Mouse (Mus musculus) left cerebral cortex, adult 2 months (tissue): Measurements from ENCODE around the gene Cpsf4. TPM values are rescaled to one million over a fixed set of nuclear protein-coding genes. Genes with fewer than 3 reads are reported as not detected.

ENCODE experiments used
- DNase-seq, 2 experiments: peaks; one replicate each; pipeline ENCODE4 v3.0.0; 2021 to 2022; ENCODE audit warnings: low spot score in 2 of 2, mixed read lengths in 1 of 2; ENCODE audit errors: extremely low spot score in 1 of 2
- H3K27ac ChIP-seq: fragments of 200-600 bp; 2 replicates; pipeline ENCODE4 v1.8.1; 2022
- H3K4me3 ChIP-seq: fragments of 200-600 bp; 2 replicates; pipeline ENCODE4 v1.8.1; 2022
- CTCF ChIP-seq: fragments of 200-600 bp; IDR thresholded peaks from 2 replicates; pipeline ENCODE4 v1.8.1; 2022; ENCODE audit warnings: antibody characterized with exemption, mild to moderate bottlenecking, moderate library complexity
- intact Hi-C: fragments of 180-260 bp; cut with DNase I; formaldehyde crosslinking; loops from one replicate; pipeline ENCODE4 v1.15.1; 2025
- total RNA-seq, 2 experiments: library from RNA; stranded (reverse); gene quantifications; 2 replicates each; pipeline ENCODE4 v1.2.3; 2021

Gene Cpsf4
- total RNA-seq, 2 experiments from 2014 or later: 25.6 to 26.0 TPM

DNA sequence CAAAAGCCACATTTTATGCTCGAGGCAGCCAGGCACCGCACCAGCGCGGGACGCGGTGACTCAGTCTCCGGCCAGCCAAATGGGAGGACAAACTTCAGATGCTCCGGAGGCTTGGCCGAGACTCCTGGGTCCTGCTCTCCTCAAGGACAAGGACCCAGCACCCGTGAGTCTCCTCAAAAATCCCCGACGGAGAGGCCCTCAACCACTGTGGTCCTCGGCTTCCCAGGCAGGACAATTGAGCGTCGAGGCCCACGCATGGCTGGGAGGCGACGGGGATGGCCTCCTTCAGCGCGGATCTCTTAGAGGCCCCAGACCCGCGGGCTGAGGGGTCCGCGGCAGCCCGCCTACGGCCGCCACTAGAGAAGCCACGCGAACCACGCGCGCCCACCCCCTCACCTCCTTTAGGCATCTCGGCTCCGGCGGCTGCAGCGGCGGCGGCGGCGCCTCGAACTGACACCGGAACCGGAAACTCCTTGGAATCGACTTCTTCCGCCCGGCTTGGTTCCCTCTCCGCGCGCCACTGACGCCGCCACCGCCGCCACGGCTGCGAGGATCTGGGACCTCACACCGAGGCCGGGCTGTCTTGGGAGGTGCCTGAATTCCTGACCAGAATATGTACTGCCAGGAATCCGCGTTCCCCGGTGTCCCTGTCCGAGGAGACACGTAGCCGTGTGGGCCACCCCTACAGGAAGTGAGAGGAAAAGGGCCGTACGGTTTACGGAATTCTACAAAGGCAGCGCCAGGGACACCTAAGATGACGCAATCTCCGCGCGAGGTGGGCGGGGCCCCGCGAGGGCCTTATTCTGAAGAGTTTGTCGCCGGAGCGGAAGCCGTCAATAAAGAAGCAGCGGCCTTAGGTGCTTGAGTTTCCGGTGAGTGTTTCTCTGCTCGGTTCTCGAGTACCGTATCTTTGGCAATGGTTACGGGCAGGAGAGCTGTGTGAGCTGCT lies 27.2 kb upstream of the Cpsf4 start, which contains the start of the genes Pdap1 and Bud31:
Gene Pdap1, minus strand, starts transcription at position 668 of the 949 bp plus-strand sequence.
Gene Bud31, plus strand, starts transcription at position 792 of the 949 bp plus-strand sequence.
- DNase-seq: peak; percentile 94 to 95
- H3K27ac ChIP-seq: peak within 1 kb of the TSS; percentile 100
- intact Hi-C loops: loop anchor here (2.0 kb wide), 1 partner anchor 27 kb away; the partner anchor contains the start of genes Cpsf4 and Ptcd1
- TF ChIP-seq CTCF: no peak; the same call in none of the 2 replicates
- peak within 1 kb of the TSS; percentile 78 for H3K4me3 ChIP-seq

DNA sequence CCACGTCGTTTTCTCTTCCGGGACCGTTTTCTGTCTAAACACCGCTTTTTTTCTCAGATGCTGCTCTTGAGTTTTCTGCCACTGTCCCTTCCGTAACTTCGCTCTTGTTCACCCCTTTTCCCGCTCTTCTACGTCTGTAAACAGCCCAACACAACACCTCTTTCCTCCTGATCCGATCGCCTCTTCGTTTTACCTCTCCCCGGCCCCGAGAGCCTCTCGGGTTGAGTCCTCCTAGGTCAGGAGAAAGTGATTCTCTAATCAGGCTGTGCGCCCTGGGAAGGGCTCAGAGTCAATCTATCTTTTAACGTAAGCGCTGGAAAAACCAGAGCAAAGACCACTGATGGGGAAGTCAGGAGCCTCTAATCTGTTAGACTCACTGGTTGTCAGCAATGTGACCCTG lies 26.4 kb upstream of the Cpsf4 start:
- intact Hi-C loops: loop anchor here (2.0 kb wide), 1 partner anchor 26 kb away; the partner anchor contains the start of genes Cpsf4 and Ptcd1
- no peak for TF ChIP-seq CTCF
- H3K4me3 ChIP-seq: peak overlapping the region; percentile 78
- no peak for DNase-seq
- H3K27ac ChIP-seq: peak overlapping the region; percentile 100

DNA sequence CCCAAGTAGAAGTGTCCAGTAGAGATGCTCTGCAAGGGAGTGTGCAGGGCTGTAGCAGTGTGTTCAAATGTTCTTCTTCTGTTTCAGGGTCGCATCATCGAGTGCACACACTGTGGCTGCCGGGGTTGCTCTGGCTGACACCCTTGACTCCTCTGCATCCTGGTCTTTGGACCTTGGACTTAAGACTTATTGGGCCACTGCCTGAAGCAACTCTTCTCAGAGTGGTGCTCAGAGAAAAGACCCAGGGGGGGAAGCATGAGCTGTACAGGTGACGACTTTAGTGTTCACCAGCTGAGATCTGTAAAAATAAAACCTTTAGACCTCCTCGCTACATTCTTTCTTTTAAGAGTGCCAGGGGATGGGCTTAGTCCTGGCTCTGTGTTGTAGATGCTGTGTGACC lies 19.3 kb upstream of the Cpsf4 start:
- no peak for TF ChIP-seq CTCF

DNA sequence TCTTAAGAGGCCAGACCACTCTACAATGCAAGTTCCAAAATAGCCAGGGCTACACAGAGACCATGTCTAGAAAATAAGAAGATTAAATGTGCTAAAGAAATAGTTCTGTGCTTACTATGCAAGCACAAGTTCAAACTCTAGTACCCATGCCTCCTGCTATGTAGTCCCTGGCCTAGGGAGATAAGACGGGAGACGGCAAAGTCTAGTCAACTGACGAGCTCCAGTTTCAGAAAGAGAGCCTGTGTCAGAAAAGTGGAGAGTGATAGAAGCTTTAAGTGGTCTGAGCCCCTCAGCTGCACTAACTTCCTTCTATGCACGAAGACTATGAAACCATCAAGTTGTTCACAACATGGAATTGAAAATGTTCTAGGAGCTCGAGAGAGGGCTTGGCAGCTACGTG lies 17.7 kb upstream of the Cpsf4 start:
- Histone ChIP-seq H3K27ac (no peak overlapping the region), H3K4me3 (no peak overlapping the region)
- intact Hi-C loops: no loop called here
- no peak for DNase-seq
- no peak for TF ChIP-seq CTCF

More for the DNA sequence above, 19.3 kb upstream of the Cpsf4 start:
- no peak overlapping the region for H3K27ac ChIP-seq
- H3K4me3 ChIP-seq: no peak overlapping the region
- no peak for DNase-seq
- intact Hi-C loops: no loop called here

DNA sequence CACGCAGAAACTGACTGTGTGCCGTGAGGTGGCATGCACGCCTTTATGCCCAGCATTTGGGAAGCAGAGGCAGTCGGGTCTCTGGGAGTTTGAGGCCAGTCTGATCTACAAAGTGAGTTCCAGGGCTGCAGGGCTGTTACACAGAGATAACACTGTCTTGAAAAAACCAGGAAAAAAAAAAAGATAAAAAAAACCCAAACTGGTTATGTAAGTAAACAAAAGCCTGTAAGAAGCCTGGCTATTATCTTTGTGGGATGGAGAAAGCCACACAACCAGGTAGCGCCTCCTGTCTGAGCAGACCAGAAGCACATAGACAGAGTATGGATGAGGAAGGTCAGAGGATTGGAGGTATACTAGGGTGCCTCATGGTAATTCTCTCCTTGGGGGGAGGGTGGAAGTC lies 14.3 kb upstream of the Cpsf4 start:
- no peak for DNase-seq
- H3K27ac ChIP-seq: no peak overlapping the region
- intact Hi-C loops: no loop called here
- H3K4me3 ChIP-seq: no peak overlapping the region
- TF ChIP-seq CTCF: no peak

DNA sequence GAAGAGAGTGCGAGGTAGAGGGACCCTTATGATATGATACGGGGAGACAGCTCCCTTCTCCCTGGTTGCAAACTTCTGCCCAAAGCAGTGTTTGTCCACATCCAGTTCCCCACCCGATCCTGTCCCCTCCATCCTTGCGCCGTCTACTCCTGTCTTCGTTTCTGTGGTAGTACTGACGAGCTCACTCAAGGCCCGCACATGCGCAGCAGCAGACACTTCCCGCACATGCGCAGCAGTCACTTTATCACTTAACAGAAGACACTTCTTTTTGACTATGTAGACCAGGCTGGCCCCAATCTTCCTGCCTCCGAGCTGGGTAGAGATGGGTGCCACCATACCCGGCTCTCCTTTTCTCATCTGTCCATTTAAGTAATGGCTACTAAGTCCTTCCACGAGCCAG lies 5.7 kb upstream of the Cpsf4 start:
- no peak for TF ChIP-seq CTCF
- intact Hi-C loops: no loop called here
- Histone ChIP-seq H3K4me3 (no peak overlapping the region), H3K27ac (no peak overlapping the region)
- no peak for DNase-seq

DNA sequence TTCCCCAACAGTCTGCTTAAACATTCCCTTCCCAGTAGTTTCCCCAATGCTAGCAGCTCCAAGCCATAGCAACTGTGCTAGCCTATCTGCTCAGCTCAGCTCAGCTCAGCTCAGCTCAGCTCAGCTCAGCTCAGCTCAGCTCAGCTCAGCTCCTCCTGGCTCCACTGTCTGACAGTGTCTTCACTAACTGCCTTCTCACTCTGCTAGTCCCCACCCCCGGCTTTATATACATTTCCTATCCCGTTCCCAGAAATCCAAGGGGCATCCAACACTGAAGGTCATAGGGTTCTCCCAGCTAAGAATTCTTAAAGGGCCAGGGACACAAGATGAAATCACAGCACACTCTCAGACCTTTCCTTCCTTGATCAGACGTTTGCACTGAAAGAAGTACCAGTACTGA lies 2.3 kb upstream of the Cpsf4 start:
- TF ChIP-seq CTCF: no peak
- no peak for DNase-seq
- Histone ChIP-seq H3K27ac (no peak overlapping the region), H3K4me3 (no peak overlapping the region)
- intact Hi-C loops: no loop called here

DNA sequence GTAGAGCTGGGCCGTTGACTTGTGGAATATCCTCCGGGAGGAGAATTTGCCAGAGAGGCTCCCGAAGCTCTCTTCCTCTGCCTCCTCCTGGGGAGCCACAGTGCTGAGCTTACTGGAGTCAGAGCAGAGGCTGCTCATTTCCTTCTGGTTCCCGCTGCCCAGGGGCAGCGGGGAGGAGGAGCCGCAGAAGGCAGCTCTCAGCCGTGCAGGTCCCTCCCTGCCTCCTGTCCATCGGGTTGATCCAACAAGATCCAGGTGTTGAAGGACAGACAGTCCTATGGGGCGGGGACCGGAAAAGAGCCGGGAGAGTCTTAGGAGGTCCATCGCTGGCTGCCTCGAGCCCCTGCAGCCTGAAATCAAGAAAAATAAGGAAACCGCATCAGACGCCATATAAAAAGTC lies 1.8 kb upstream of the Cpsf4 start:
- H3K4me3 ChIP-seq: no peak overlapping the region
- TF ChIP-seq CTCF: no peak
- no peak for DNase-seq
- intact Hi-C loops: no loop called here
- no peak overlapping the region for H3K27ac ChIP-seq

DNA sequence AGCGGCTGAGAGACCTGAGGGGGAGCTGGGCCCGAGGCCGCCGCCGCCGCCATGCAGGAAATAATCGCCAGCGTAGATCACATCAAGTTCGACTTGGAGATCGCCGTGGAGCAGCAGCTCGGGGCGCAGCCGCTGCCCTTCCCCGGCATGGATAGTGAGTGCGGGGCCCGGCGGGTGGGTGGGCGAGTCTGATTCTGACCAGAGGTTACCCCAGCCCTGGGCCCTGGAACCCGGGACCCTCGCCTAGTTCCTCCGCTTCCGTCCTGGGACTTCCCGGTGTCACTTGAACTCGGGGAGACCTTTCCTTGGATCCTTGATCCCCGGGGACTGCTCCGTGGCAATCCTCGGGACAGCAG lies 271 bp downstream of the Cpsf4 start:
- TF ChIP-seq CTCF: no peak
- intact Hi-C loops: loop anchor here (1.0 to 2.0 kb wide), 3 partner anchors 24 to 37 kb away; partner anchors contain the start of genes Bud31, Pdap1 and Zkscan5
- Histone ChIP-seq H3K4me3 (peak overlapping the region; percentile 67), H3K27ac (peak overlapping the region; percentile 85)
- no peak for DNase-seq

DNA sequence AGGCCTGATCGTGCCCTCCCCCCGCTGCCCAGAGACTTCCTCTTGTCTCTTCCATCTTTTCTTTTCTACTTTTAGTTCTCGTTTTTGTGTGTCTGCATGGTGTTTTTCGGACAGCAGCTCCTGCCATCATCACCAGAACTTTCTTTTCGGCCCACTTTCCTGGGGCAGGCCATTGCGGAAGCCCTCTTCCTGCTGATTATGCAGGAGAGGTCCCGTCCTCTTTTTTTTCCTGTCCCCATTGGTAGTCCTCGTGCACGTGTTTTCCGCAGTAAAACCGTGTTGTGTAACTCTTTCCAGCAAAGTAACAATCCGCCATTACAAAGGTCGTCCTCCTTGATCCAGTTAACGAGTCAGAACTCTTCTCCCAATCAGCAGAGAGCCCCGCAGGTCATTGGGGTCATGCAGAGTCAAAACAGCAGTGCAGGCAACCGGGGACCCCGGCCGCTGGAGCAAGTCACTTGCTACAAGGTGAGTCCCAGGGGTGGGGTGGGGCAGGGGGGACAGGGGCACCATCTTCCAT lies 11.5 kb downstream of the Cpsf4 start:
- no peak for DNase-seq
- no peak for TF ChIP-seq CTCF
- no peak overlapping the region for H3K4me3 ChIP-seq
- intact Hi-C loops: no loop called here
- no peak overlapping the region for H3K27ac ChIP-seq

DNA sequence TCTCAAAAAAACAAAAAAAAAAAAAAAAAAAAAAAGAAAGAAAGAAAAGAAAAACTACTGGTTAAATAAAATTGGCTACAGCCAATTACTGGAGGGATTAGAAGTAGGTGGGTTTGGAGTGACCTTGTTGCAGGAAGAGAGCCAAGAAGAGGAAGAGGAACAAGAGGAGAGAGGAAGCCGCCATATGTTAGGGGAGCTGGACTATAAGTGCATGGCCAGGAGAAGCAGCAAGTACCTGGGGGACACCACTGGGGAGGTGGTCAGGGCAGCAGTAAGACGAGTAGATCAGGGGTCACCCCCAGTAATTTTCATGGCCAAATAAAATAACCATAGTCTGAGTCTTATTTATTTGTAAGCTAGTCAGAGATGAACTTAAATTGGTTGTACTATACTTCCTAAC lies 18.2 kb downstream of the Cpsf4 start:
- intact Hi-C loops: no loop called here
- TF ChIP-seq CTCF: no peak
- no peak overlapping the region for H3K4me3 ChIP-seq
- no peak for DNase-seq
- H3K27ac ChIP-seq: no peak overlapping the region

DNA sequence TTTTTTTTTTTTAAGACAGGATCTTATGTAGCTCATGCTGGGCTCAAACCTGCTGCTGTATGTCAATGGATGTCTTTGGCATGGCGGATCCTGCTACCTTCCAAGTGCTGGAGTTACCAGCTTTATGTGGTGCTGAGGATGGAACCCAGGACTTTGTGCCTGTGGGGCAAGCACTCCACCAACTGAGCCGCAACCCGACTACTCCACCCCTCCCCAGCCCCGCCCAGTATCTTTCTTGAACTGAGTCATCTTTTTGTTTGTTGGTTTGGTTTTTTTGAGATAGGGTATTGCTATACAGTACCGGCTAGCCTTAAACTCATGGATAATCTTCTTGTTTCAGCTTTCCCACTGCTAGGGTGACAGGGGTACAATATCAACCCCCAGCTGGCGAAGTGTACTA lies 22.4 kb downstream of the Cpsf4 start:
- H3K27ac ChIP-seq: no peak overlapping the region
- intact Hi-C loops: no loop called here
- no peak overlapping the region; the same call in 1 of the 2 replicates for H3K4me3 ChIP-seq
- DNase-seq: no peak
- no peak for TF ChIP-seq CTCF
